Mouse (Mus musculus) heart, embryonic 15.5 days (tissue): ENCODE data around the gene Sycp3. TPM values are rescaled to one million over a fixed set of nuclear protein-coding genes. Genes with fewer than 3 reads are reported as not detected.
"Not testable (repeated sequence)": the region's sequence is repeated elsewhere in the genome, so short reads cannot be mapped to it uniquely, and the experiment has no call there.

ENCODE experiments used
- ATAC-seq: fragments of 200-750 bp; cut with Nextera tagmentation; replicated peaks from 2 replicates; pipeline ENCODE4 v1.8.0; 2017; ENCODE audit warnings: low read depth, moderate TSS enrichment; ENCODE audit not compliant: insufficient number of reproducible peaks, insufficient read depth, low FRiP score
- H3K27ac ChIP-seq: fragments of 300-500 bp; sonication (generic); 2 replicates; pipeline ENCODE4 v1.5.1; 2015; ENCODE audit warnings: mild to moderate bottlenecking, inconsistent platforms
- H3K27me3 ChIP-seq: fragments of 300-500 bp; sonication (generic); 2 replicates; pipeline ENCODE4 v1.6.1; 2015; ENCODE audit warnings: inconsistent platforms
- H3K36me3 ChIP-seq: fragments of 300-500 bp; sonication (generic); 2 replicates; pipeline ENCODE4 v1.6.1; 2015; ENCODE audit warnings: mild to moderate bottlenecking, inconsistent platforms
- H3K4me1 ChIP-seq: fragments of 300-500 bp; sonication (generic); replicated peaks from 2 replicates; pipeline ENCODE4 v1.6.1; 2015; ENCODE audit warnings: inconsistent platforms
- H3K4me2 ChIP-seq: fragments of 300-500 bp; sonication (generic); 2 replicates; pipeline ENCODE4 v1.6.1; 2015; ENCODE audit warnings: inconsistent platforms, mild to moderate bottlenecking, moderate library complexity
- H3K4me3 ChIP-seq: fragments of 300-500 bp; sonication (generic); 2 replicates; pipeline ENCODE4 v1.5.1; 2015; ENCODE audit warnings: mild to moderate bottlenecking, inconsistent platforms
- H3K9ac ChIP-seq: fragments of 300-500 bp; sonication (generic); 2 replicates; pipeline ENCODE4 v1.6.1; 2015; ENCODE audit warnings: mild to moderate bottlenecking, inconsistent platforms
- H3K9me3 ChIP-seq: fragments of 300-500 bp; sonication (generic); replicated peaks from 2 replicates; pipeline ENCODE4 v1.6.1; 2016; ENCODE audit warnings: inconsistent platforms
- WGBS: fragments of 180-500 bp; shearing (Covaris S2); methylation state at CpG from one replicate; pipeline ENCODE4 v1.1.7; 2015; ENCODE audit warnings: mixed read lengths; 5-methylcytosine and 5-hydroxymethylcytosine counted together
- polyA plus RNA-seq: library from polyadenylated mRNA; unstranded; fragments of >200 nt; fragmentation: Nextera tagmentation; extraction: Ambion mirVana; gene quantifications from 2 replicates; pipeline ENCODE4 v1.2.1, GENCODE M21; 2015

Sycp3 gene
- polyA plus RNA-seq, 1 experiment from 2014 or later, result 0.35 TPM

DNA sequence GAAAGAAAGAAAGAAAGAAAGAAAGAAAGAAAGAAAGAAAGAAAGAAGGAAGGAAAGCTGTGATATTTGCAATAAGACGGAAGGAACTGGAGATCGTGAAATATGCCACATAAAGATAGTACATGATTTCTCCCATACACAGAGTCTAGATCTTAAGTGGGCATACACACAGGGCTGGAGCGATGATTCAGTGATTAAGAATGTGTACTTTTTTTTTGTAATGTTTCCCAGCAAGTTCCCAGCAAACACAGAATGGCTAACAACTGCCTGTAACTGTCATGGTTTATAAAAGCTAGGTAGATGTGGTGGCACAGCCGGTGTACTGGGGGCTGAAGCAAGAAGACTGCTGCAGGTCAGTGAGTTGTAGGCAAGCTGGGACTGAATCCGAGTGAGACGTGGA is 7.4 kb upstream of the Sycp3 start:
- Histone ChIP-seq H3K9me3 (no peaks in the 10 kb centered on the region), H3K27ac (no peak overlapping the region), H3K4me3 (no peak overlapping the region), H3K36me3 (no peaks in the 10 kb centered on the region), H3K4me2 (no peak overlapping the region), H3K27me3 (no peaks in the 10 kb centered on the region), H3K9ac (no peak overlapping the region), H3K4me1 (0 out of 2 replicates have a peak, but pooled peaks cover 2% of the 10 kb centered on the region)
- 81% methylated on average over 6 of the region's 6 CpGs for WGBS
- ATAC-seq, result no peak

DNA sequence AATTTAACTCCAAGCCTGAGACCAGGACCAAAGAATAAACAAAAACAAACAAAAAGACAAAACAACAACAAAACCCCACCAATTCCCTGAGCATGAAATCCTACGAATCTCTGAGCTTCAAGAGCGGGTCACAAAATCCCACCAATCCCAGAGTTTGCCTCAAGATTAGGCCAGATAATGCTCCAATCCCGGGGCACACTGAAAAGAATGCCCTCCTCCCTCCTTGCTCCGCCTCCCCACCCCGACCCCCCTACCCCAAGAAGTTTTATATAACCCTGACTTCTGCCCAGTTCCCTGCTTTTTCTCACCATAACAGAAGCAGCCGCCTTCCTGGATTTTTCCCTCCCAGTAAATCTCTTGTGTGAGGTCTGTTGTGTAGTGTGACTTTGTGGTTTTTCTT is 1.6 kb upstream of the Sycp3 start:
- 39% methylated on average over 6 of the region's 6 CpGs for WGBS
- H3K9ac ChIP-seq, result no peak overlapping the region
- H3K36me3 ChIP-seq, result no peaks in the 10 kb centered on the region
- no peak for ATAC-seq
- H3K4me3 ChIP-seq, result no peak overlapping the region
- H3K9me3 ChIP-seq, result no peaks in the 10 kb centered on the region
- no peaks in the 10 kb centered on the region for H3K4me1 ChIP-seq
- no peaks in the 10 kb centered on the region for H3K27me3 ChIP-seq
- H3K27ac ChIP-seq, result no peak overlapping the region
- no peak overlapping the region for H3K4me2 ChIP-seq

DNA sequence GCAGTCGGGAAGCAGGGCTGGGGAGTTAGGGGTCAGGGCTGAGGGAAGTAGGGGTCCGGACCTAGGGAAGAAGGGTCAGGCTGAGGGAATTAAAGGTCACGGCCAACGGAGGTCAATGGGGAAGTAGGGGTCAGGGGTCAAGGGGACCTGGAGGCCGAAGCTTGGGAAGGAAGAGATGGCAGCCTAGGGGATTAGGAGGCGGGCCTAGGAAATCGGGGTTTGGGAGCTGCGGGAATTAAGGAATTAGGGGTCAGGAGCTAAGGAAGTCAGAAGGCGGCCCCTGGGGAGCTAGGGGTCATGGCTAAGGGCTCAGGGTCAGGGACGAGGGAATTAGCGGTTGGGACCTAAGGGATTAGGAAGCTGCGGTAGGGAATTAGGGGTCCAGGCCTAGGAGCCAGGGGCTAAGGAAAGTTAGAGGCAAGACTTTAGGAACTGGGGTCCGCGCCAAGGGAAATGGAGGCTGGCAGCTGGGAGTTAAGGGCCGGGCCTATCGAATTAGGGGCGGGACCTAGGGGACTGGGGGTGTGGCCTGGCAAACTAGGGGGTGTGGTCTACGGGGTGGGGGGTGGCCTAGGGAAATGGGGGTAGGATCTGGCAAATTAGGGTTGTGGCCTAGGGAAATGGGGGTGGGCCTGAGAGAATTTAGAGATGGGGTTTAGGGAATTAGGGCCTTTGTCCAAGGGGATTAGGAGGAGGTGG is 902 bp downstream of the Sycp3 start:
- H3K27me3 ChIP-seq, result no peaks in the 10 kb centered on the region
- no peak for ATAC-seq
- H3K4me1 ChIP-seq, result no peaks in the 10 kb centered on the region
- H3K9ac ChIP-seq, result no peak overlapping the region
- no peaks in the 10 kb centered on the region for H3K36me3 ChIP-seq
- no peak overlapping the region for H3K4me2 ChIP-seq
- no peaks in the 10 kb centered on the region for H3K9me3 ChIP-seq
- no peak overlapping the region for H3K27ac ChIP-seq
- WGBS, result 64% methylated on average over 18 of the region's 18 CpGs
- no peak overlapping the region for H3K4me3 ChIP-seq

DNA sequence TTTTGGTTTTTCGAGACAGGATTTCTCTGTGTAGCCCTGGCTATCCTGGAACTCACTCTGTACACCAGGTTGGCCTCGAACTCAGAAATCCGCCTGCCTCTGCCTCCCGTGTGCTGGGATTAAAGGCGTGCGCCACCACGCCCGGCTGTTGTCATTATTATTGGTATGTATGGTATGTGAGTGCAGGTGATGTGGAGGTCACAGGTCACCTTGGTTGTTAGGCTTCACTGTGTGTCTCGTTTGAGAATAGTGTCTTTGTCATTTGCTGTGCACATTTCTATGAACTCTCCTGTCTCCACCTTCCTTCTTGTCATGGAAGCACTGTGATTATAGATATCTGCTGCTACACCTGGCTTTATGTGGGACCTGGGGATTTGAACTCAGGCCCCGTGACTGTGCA is 23.5 kb downstream of the Sycp3 start:
- not testable (repeated sequence) for H3K9ac ChIP-seq, H3K4me1 ChIP-seq

GRCm38 (mm10) chr10:88488629-88489028 is 29.3 kb downstream of the Sycp3 start:
- no peaks in the 10 kb centered on the region for H3K9me3 ChIP-seq
- ATAC-seq, result no peak
- no peak overlapping the region for H3K27ac ChIP-seq
- H3K4me1 ChIP-seq, result no peaks in the 10 kb centered on the region
- 84% methylated on average over 5 of the region's 5 CpGs for WGBS
- H3K4me3 ChIP-seq, result no peak overlapping the region
- H3K9ac ChIP-seq, result no peak overlapping the region
- no peaks in the 10 kb centered on the region for H3K36me3 ChIP-seq
- H3K27me3 ChIP-seq, result no peaks in the 10 kb centered on the region
- no peak overlapping the region for H3K4me2 ChIP-seq

More for the DNA sequence above, 23.5 kb downstream of the Sycp3 start:
- H3K27me3 ChIP-seq, ATAC-seq, H3K27ac ChIP-seq, H3K4me2 ChIP-seq, H3K36me3 ChIP-seq, H3K9me3 ChIP-seq, H3K4me3 ChIP-seq: not testable (repeated sequence)
- WGBS, result 90% methylated on average over 10 of the region's 10 CpGs

DNA sequence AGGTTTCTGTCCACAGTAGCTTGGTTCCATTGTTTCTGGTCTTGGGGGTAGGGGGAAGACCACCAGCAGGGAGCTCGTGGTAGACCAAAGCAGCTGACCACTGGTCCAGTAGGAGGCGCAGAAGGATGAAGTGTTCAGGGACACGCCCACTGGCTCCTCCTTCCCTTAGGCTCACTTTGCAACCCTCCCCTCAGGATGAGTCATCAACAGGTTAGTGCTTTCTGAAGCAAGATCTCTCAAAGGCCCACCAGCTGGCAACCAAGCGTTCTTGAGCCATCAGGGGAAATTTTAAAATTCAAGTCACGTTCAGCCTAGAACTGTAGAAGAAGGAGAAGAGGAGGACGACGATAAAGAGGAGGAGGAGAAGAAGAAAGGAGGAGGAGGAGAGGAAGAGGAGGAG is 32.3 kb downstream of the Sycp3 start:
- Histone ChIP-seq H3K36me3 (no peaks in the 10 kb centered on the region), H3K4me2 (no peak overlapping the region), H3K27ac (no peak overlapping the region), H3K4me1 (no peaks in the 10 kb centered on the region), H3K27me3 (no peaks in the 10 kb centered on the region), H3K9me3 (no peaks in the 10 kb centered on the region), H3K9ac (no peak overlapping the region), H3K4me3 (no peak overlapping the region)
- 63% methylated on average over 7 of the region's 7 CpGs for WGBS
- ATAC-seq, result no peak

- no peak overlapping the region for H3K9ac ChIP-seq
- H3K36me3 ChIP-seq, result no peaks in the 10 kb centered on the region
- whole genome bisulfite sequencing, result 73% methylated on average over 8 of the region's 8 CpGs
- no peaks in the 10 kb centered on the region for H3K4me1 ChIP-seq
- no peak overlapping the region for H3K4me3 ChIP-seq
- H3K9me3 ChIP-seq, result no peaks in the 10 kb centered on the region
- H3K4me2 ChIP-seq, result no peak overlapping the region
- H3K27me3 ChIP-seq, result no peaks in the 10 kb centered on the region
- H3K27ac ChIP-seq, result no peak overlapping the region
- ATAC-seq, result no peak
Observed at GRCm38 (mm10) chr10:88492658-88493057, 33.3 kb downstream of the Sycp3 start.

GRCm38 (mm10) chr10:88494959-88495587 is 35.7 kb downstream of the Sycp3 start:
- 74% methylated on average over 4 of the region's 4 CpGs for WGBS
- Histone ChIP-seq H3K27ac (no peak overlapping the region), H3K4me3 (no peak overlapping the region), H3K9me3 (no peaks in the 10 kb centered on the region), H3K36me3 (no peaks in the 10 kb centered on the region), H3K4me1 (no peaks in the 10 kb centered on the region), H3K27me3 (no peaks in the 10 kb centered on the region), H3K4me2 (no peak overlapping the region), H3K9ac (no peak overlapping the region)
- no peak for ATAC-seq

GRCm38 (mm10) chr10:88496864-88497564 is 37.6 kb downstream of the Sycp3 start:
- H3K9ac ChIP-seq, result no peak overlapping the region
- peaks cover 5% of the 10 kb centered on the region for H3K4me1 ChIP-seq
- WGBS, result 60% methylated on average over 11 of the region's 11 CpGs
- H3K9me3 ChIP-seq, result no peaks in the 10 kb centered on the region
- H3K27me3 ChIP-seq, result no peaks in the 10 kb centered on the region
- H3K4me2 ChIP-seq, result no peak overlapping the region
- H3K4me3 ChIP-seq, result no peak overlapping the region
- H3K27ac ChIP-seq, result no peak overlapping the region
- no peak for ATAC-seq
- H3K36me3 ChIP-seq, result no peaks in the 10 kb centered on the region

DNA sequence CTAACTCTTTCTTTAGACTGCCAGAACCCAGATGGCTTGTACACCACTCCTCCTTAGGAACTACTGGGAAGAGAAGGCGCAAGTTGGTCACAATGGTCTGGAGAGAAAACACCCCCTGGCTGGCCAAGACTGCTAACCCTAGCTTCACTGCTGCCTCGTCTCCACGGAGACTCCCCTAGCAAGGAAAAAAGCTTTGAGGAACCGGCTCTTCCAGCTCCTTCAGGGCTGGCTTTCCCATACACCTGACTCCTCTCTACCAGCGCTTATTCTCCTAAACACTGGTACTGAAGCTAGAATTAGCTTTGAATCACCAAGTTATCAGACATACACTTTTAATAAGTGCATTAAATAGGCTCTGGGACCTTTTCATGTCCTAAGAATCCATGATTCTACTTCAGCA is 40.6 kb downstream of the Sycp3 start:
- 73% methylated on average over 5 of the region's 5 CpGs for WGBS
- H3K27ac ChIP-seq, result no peak overlapping the region
- no peaks in the 10 kb centered on the region for H3K27me3 ChIP-seq
- no peaks in the 10 kb centered on the region for H3K36me3 ChIP-seq
- no peak overlapping the region for H3K4me3 ChIP-seq
- no peak for ATAC-seq
- H3K9ac ChIP-seq, result no peak overlapping the region
- no peaks in the 10 kb centered on the region for H3K9me3 ChIP-seq
- peaks cover 22% of the 10 kb centered on the region for H3K4me1 ChIP-seq
- H3K4me2 ChIP-seq, result no peak overlapping the region

GRCm38 (mm10) chr10:88501370-88501769 is 42.0 kb downstream of the Sycp3 start:
- no peak overlapping the region for H3K4me2 ChIP-seq
- WGBS, result 56% methylated on average over 10 of the region's 10 CpGs
- no peak overlapping the region for H3K4me3 ChIP-seq
- no peak overlapping the region for H3K27ac ChIP-seq
- H3K4me1 ChIP-seq, result peaks cover 22% of the 10 kb centered on the region
- H3K9ac ChIP-seq, result no peak overlapping the region
- no peaks in the 10 kb centered on the region for H3K9me3 ChIP-seq
- no peak for ATAC-seq
- H3K36me3 ChIP-seq, result no peaks in the 10 kb centered on the region
- H3K27me3 ChIP-seq, result no peaks in the 10 kb centered on the region
